Mouse (Mus musculus) liver, adult (tissue): ENCODE results near the gene Cdkn2c.

Experiments
- GATA4 ChIP-seq: IDR thresholded peaks from 2 replicates; pipeline ENCODE4 v1.6.1; 2014; ENCODE audit warnings: mild to moderate bottlenecking, low read length; ENCODE audit not compliant: insufficient replicate concordance

Gene Cdkn2c

DNA sequence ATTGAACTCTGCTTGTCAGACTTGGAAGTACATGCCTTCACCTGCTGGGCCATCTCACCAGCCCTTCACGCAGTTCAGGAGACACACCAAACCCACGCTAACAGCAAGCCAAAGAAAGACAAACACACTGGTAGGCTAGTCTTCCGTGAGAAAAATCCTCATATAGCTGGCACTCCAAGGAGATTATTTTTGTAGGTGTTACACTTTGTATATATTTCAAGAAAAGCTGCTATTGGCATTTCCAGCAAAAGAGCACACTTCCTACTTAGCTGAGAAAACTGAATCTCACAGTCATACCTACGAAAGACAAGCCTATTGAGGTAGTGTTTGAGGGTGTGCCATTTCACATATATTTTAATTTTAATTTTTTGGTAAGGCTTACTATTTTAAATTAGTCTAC is 36.0 kb downstream of the Cdkn2c start:
- TF ChIP-seq GATA4, result no peak

GRCm38 (mm10) chr4:109630215-109630614 is 36.8 kb downstream of the Cdkn2c start:
- no peak for TF ChIP-seq GATA4

- TF ChIP-seq GATA4, result no peak
Measured at GRCm38 (mm10) chr4:109612596-109612995, 54.4 kb downstream of the Cdkn2c start.
